Mouse (Mus musculus) heart, postnatal 0 days (tissue): ENCODE results near the gene Tnpo2.
"Not testable (repeated sequence)": the region's sequence is repeated elsewhere in the genome, so short reads cannot be mapped to it uniquely, and the experiment has no call there.

Experiments
- CTCF ChIP-seq: IDR thresholded peaks from 2 replicates; pipeline ENCODE4 v1.5.1; 2016; ENCODE audit warnings: antibody characterized with exemption, control low read depth, low read depth
- EP300 ChIP-seq: IDR thresholded peaks from 2 replicates; pipeline ENCODE4 v1.6.1; 2016; ENCODE audit warnings: antibody characterized with exemption, low read depth

- not testable (repeated sequence) for TF ChIP-seq EP300, CTCF
Observed at GRCm38 (mm10) chr8:85082169-85082568, 45.5 kb downstream of the Tnpo2 start.
